Mouse (Mus musculus) ovary, adult 18-20 months (tissue): ENCODE measurements around the gene Dctn2.

Experiments used
- DNase-seq: peaks from one replicate; pipeline ENCODE4 v3.0.0; 2022; ENCODE audit warnings: low spot score, mixed read lengths

Gene Dctn2

DNA sequence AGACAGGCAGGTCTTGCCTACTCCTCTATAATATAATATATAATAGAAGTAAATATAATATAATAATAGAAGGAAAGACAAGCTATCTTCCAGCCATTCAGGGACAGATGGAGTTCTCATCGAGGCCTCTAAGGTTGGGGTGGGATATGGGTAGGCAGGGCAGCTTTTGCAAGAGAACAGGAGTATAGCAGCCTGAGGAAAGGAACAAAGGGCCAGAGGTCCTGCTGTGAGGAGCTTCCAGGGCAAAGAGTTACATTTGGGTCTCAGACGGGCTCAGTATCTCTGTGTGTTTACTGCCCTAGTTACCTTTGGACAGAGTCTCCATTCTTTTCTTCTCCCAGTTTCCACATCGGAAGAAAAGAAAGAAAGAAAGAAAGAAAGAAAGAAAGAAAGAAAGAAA lies 2.5 kb upstream of the Dctn2 start:
- no peak for DNase-seq

GRCm38 (mm10) chr10:127264336-127264735 lies 1.8 kb upstream of the Dctn2 start:
- no peak for DNase-seq

DNA sequence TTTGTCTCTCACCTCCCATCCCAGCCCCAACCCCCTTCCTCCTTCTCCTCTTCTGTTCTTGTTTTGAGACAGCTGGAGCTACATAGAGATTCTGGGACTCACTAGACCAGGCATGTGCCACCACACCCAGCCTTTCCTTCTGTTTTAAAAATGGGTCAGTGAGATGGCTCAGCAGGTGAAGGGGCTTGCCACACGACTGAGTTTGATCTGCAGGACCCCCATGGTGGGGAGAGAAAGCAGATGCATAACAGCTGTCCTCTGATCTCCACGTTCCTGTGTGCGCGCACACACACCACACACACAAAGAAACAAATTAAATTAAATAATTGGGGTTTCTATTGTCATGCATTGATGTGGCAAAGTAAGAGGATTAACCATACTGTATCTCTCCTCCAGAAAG lies 1.2 kb upstream of the Dctn2 start:
- no peak for DNase-seq

DNA sequence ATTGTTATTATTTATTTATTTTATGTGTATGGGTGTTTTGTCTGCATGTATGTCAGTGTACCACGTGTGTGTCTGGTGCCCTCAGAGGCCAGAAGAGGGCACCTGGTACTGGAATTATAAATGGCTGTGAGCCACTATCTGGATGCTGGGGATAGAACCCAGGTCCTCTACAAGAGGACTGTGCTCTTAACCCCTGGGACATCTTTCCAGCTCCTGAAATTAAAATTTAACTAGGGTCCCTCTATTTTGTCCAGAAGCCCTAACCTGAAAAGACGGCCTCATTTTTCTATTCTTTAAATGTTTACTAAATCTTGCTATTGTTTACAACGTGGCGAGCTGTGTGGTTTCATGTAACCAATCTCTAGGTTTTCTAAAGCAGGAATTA lies 449 bp upstream of the Dctn2 start:
- no peak for DNase-seq

DNA sequence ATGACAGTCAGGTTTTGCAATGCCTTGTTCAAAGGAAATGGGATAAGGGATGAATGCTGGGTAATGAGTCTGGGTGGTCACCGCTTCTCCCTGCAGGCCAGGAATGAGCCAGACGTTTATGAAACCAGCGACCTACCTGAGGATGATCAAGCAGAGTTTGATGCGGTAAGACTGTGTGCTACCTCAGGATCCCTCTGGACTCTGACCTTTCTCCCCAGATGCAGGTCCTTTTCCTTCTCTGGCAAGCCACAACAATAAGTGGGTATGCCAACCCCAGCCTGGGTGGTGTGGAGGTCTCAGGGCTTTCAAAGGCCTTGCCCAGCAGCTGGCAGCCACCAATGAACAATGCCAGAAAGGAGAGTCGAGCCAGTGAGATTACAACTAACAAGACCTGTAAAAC lies 1.1 kb downstream of the Dctn2 start:
- DNase-seq, result no peak

- no peak for DNase-seq
These were observed 2.2 kb downstream of the Dctn2 start for GRCm38 (mm10) chr10:127268401-127268800.

DNA sequence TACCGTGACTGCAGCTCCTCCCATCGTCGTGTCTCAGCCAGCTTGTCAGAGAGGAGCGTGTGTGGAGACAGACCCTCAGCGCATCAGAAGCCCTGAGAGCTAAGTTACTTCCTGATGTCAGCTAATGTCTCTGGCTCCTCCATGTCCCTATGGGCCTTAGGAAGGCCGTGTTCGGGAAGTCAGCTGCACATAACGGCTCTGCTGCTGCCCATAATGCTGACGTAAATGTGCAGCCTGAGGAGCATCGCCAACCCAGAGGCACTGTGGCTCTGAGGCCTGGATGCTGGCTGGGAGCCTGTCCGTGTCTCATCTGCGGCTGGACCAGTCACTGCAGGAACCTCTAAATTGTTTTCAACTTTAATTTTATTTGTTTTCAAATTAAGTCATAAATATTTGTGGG lies 2.9 kb downstream of the Dctn2 start:
- DNase-seq, result no peak

DNA sequence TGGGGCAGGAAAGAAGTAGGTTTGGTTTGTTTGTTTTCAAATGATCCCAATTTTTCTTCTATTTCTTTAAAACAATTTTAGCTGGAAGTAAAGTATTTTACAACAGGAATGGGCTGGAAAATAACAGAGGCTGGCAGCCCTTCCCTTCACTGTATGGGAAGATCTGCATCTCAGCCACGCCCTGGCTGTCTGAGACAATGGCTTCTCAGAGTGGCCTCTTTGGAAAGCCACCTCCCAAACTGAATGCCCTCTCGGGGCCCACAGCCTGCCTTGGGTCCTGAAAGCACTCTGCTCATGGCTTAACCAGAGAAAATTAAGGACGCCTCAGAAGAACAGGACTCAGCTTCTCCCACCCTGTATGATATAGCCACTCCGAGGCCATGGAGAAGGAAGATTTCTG lies 3.7 kb downstream of the Dctn2 start:
- no peak for DNase-seq

- no peak for DNase-seq
These were observed 6.2 kb downstream of the Dctn2 start for GRCm38 (mm10) chr10:127272371-127272770.

- no peak for DNase-seq
These were observed 8.3 kb downstream of the Dctn2 start for GRCm38 (mm10) chr10:127274261-127275022.

DNA sequence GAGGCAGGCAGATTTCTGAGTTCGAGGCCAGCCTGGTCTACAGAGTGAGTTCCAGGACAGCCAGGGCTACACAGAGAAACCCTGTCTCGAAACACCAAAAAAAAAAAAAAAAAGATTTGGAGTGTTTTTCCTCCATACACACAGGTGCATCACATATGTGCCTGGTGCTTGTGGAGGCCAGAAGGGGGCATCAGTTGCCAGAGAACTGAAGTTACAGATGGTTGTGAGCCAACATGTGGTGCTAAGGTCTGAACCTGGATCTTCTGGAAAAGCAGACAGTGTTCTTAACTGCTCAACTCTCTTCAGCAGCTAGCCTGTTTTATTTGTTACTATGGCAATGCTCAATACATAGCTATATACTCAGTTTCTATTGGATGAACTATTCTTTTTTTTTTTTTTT lies 13.6 kb downstream of the Dctn2 start:
- DNase-seq, result no peak

DNA sequence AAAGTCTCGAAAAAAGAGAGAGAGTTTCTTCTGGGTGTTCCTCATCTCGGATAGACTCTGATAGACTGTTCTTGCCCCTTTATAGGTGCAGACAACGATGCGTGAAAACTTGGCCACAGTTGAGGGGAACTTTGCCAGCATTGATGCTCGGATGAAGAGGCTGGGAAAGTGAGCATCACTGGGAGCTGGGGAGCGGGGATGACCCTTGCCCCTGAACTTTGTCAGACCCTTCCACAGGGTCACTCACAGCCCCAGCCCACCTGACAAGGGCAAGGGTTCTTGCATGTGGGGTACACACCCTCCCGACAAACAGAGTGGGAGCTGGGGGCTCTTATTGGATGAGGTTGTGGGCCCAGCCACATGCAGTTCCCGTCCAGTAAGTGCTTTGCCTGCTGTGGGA lies 15.1 kb downstream of the Dctn2 start:
- no peak for DNase-seq

DNA sequence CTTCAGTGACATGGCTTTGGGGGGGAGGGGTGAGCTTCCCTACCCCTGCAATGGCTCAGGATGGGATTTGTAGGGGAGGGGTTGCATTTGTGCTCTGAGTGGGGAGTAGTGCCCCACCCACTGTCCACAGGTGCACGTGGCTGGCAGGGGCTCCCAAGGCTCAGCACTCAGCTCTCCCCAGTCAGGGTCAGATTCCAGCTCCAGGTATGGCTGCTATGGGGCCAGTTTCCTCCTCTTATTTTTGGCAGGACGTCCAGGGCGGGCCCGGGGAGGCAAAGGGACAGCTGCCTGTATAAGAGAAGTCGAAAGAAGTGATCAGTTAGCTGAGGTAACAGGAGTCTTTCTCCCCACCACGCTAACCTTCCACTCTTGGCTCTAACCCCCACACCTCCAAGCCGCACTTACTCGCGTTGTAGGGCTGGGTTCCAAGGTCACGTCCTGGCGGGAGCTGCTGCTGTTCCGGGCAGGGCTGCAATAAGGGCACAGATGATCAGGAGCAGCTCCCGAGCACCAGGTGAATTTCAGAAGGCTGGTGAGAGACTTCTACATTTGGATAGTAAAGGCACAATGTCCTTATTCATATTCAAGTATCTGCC lies 16.6 kb downstream of the Dctn2 start:
- DNase-seq, result no peak

- DNase-seq, result no peak
These were observed 18.0 kb downstream of the Dctn2 start for GRCm38 (mm10) chr10:127284105-127284622.

DNA sequence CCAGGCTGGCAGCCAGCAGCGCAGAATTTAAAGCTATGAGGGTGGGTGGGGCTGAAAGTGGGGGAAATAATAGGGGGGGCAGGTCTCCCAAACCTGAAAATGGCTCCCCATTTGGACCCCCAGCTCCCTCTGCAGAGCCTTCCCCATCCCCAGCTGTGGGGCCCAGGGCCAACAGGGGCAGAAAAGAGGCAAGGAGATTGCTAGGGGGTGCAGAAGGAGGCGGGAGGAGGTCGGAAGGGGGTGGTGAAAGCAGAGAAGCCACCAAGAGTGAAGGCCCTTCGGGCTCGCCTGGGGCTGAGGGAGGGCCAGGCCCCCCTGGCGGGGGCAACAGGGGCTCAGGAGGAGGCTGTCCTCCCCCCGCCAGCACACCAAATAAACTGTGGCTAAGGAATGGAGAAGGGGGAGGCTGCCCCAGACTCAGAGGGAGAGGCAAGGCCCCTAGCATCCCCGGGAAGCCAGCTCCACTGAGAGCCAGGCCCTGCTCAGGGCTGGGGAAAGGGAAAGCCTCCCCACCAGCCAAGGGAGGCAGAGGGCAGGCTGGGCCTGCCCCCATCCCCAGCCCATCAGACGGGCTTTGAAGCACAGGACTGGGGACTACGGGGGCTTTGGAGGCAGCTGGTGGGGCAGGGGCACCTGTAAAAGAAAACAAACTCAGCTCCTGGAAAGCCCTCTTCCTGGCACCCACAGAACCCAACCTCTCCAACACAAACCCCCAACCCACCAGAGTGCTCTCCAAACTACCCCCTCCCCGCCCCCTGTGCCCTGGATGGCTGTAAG lies 18.7 kb downstream of the Dctn2 start:
- no peak for DNase-seq

DNA sequence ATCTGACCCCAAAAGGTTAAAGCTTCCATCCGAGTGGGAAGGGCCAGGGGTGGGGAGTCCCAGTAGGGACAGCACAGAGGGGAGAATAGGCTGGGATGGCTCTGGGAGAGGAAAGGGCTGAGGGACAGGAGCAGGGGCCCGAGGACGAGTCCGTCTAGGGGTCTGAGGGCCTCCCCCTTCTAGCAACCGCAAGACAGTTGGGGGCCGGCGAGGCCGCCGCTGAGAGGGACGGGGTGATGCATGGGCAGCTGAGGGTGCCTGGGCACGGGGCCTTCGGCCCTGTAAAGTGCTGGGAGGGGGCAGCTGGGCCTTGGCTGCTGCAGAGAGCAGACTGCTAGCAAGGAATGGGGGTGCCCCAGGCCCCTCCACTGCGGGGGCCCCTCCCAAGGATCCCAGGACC lies 19.5 kb downstream of the Dctn2 start:
- DNase-seq, result no peak

- no peak for DNase-seq
These were observed 20.0 kb downstream of the Dctn2 start for GRCm38 (mm10) chr10:127286194-127286593.

GRCm38 (mm10) chr10:127286730-127287129 lies 20.6 kb downstream of the Dctn2 start:
- no peak for DNase-seq

GRCm38 (mm10) chr10:127287271-127287935 lies 21.2 kb downstream of the Dctn2 start:
- no peak for DNase-seq

DNA sequence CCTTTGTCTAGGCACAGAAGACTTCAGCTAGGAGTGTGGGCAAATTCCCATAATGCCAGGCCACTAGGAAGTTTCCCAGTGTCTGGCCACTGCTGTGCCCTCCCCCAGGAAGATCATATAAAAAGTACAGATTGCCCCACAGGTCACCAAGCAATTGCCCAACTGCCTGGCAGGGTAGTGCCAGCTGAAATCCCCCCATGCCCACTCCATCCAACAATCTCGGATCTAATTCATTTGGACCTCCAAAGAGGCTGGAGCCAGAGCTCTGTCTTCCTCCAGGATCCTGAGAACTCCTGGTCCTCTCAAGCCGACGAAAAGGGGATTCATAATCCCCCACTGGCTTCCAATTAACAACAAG lies 21.7 kb downstream of the Dctn2 start:
- DNase-seq, result no peak

- no peak for DNase-seq
These were observed 22.2 kb downstream of the Dctn2 start for GRCm38 (mm10) chr10:127288328-127288799.

DNA sequence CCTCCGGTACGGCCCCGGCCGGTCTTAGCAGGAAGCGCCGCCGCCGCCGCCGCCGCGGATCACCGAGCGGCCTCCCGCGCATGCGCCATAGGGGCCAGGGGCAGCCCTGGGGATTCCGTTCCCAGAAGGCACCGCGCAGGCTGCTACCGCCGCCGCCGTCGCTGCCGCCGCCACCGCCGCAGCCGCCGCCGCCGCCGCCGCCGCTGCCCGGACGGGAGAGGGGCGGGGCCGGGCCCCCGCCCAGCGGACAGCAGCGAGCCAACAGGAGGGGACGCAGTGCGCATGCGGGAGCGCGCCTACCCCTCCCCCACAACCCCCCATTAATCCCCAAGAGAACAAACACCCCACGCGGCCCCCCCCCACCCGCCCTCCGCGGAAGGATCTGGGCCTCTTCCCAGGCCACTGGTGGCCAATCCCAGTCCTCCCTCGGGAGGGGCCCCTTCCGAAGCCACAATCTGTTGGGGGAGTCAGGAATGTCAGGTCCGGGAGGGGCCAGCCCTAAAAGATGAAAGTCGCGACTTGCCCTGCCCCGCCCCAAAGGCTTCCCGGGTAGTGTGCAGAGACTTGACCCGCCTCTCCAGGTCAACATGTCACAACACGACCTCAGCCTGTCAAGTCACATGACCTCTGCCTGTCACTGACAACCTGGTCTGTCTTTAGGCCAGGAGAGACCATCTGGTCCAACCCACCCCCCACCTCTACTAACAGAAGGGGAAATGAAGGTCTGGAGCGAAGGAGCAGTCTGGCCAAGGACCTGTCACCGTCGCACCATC lies 22.8 kb downstream of the Dctn2 start, which contains the start of gene Mbd6:
Gene Mbd6 (minus strand): TSS at position 219 of the 773 bp plus-strand sequence.
- peak; percentile 81 for DNase-seq
